Mouse (Mus musculus): ENCODE measurements around the gene Vps50. TPM values are rescaled to one million over a fixed set of nuclear protein-coding genes. Genes with fewer than 3 reads are reported as not detected.

The Vps50 gene
- 36.9 and 41.0 TPM in 2 replicates for polyA plus RNA-seq (2016; fragmentation: Nextera tagmentation; extraction: Ambion mirVana)

- H3K27me3 ChIP-seq (ENCODE audit: low read depth, poor library complexity, severe bottlenecking), result no peaks in the 10 kb centered on the region
- no peaks in the 10 kb centered on the region for H3K9me3 ChIP-seq (replicated peaks)
- peak within 1 kb of the TSS; percentile 82 for H3K27ac ChIP-seq (replicated peaks)
- H3K36me3 ChIP-seq, result no peaks in the 10 kb centered on the region
- peaks cover 17% of the 10 kb centered on the region for H3K4me1 ChIP-seq
- WGBS, result 1% methylated on average over 28 of the region's 28 CpGs
- peak within 1 kb of the TSS; percentile 80 for H3K4me3 ChIP-seq
- DNase-seq (ENCODE audit: low spot score), result peak; percentile 83
These were observed at the start of gene Vps50, which contains the start of gene Hepacam2 for GRCm38 (mm10) chr6:3498162-3498848. TSS of gene Vps50 (plus strand) at chr6:3498382. TSS of gene Hepacam2 (minus strand) at chr6:3498298.

GRCm38 (mm10) chr6:3454421-3454820 lies 43.8 kb upstream of the Vps50 start:
- Histone ChIP-seq H3K9me3 (replicated peaks) (no peaks in the 10 kb centered on the region), H3K27ac (replicated peaks) (no peak overlapping the region), H3K27me3 (ENCODE audit: low read depth, poor library complexity, severe bottlenecking) (no peaks in the 10 kb centered on the region), H3K36me3 (no peaks in the 10 kb centered on the region), H3K4me3 (no peak overlapping the region), H3K4me1 (no peaks in the 10 kb centered on the region)
- 74% methylated on average over 5 of the region's 5 CpGs for WGBS
- no peak for DNase-seq (ENCODE audit: low spot score)

GRCm38 (mm10) chr6:3455944-3456536 lies 42.1 kb upstream of the Vps50 start:
- Histone ChIP-seq H3K4me1 (no peaks in the 10 kb centered on the region), H3K36me3 (no peaks in the 10 kb centered on the region), H3K27ac (replicated peaks) (no peak overlapping the region), H3K27me3 (ENCODE audit: low read depth, poor library complexity, severe bottlenecking) (no peaks in the 10 kb centered on the region), H3K9me3 (replicated peaks) (no peaks in the 10 kb centered on the region), H3K4me3 (no peak overlapping the region)
- DNase-seq (ENCODE audit: low spot score), result peak; percentile 13
- 68% methylated on average over 11 of the region's 11 CpGs for WGBS

GRCm38 (mm10) chr6:3463026-3463425 lies 35.2 kb upstream of the Vps50 start:
- Histone ChIP-seq H3K4me3 (no peak overlapping the region), H3K27me3 (ENCODE audit: low read depth, poor library complexity, severe bottlenecking) (no peaks in the 10 kb centered on the region), H3K27ac (replicated peaks) (no peak overlapping the region), H3K4me1 (peaks cover 6% of the 10 kb centered on the region), H3K36me3 (no peaks in the 10 kb centered on the region), H3K9me3 (replicated peaks) (no peaks in the 10 kb centered on the region)
- DNase-seq (ENCODE audit: low spot score), result no peak
- WGBS, result 86% methylated on average over 6 of the region's 6 CpGs

GRCm38 (mm10) chr6:3463594-3463993 lies 34.6 kb upstream of the Vps50 start:
- WGBS, result 89% methylated on average over 2 of the region's 2 CpGs
- Histone ChIP-seq H3K36me3 (no peaks in the 10 kb centered on the region), H3K27ac (replicated peaks) (no peak overlapping the region), H3K9me3 (replicated peaks) (no peaks in the 10 kb centered on the region), H3K4me1 (peaks cover 6% of the 10 kb centered on the region), H3K4me3 (no peak overlapping the region), H3K27me3 (ENCODE audit: low read depth, poor library complexity, severe bottlenecking) (no peaks in the 10 kb centered on the region)
- no peak for DNase-seq (ENCODE audit: low spot score)

- 73% methylated on average over 1 of the region's 1 CpGs for WGBS
- Histone ChIP-seq H3K27me3 (ENCODE audit: low read depth, poor library complexity, severe bottlenecking) (no peaks in the 10 kb centered on the region), H3K4me3 (no peak overlapping the region), H3K9me3 (replicated peaks) (no peaks in the 10 kb centered on the region), H3K4me1 (no peaks in the 10 kb centered on the region), H3K36me3 (no peaks in the 10 kb centered on the region), H3K27ac (replicated peaks) (no peak overlapping the region)
- no peak for DNase-seq (ENCODE audit: low spot score)
These were observed 29.6 kb upstream of the Vps50 start for GRCm38 (mm10) chr6:3468627-3469026.

- Histone ChIP-seq H3K4me3 (no peak overlapping the region), H3K36me3 (no peaks in the 10 kb centered on the region), H3K9me3 (replicated peaks) (no peaks in the 10 kb centered on the region), H3K27me3 (ENCODE audit: low read depth, poor library complexity, severe bottlenecking) (no peaks in the 10 kb centered on the region), H3K27ac (replicated peaks) (no peak overlapping the region), H3K4me1 (no peaks in the 10 kb centered on the region)
- no peak for DNase-seq (ENCODE audit: low spot score)
- 79% methylated on average over 2 of the region's 2 CpGs for WGBS
These were observed 27.5 kb upstream of the Vps50 start for GRCm38 (mm10) chr6:3470706-3471105.

GRCm38 (mm10) chr6:3476299-3476698 lies 21.9 kb upstream of the Vps50 start:
- Histone ChIP-seq H3K4me3 (no peak overlapping the region), H3K36me3 (no peaks in the 10 kb centered on the region), H3K9me3 (replicated peaks) (no peaks in the 10 kb centered on the region), H3K27me3 (ENCODE audit: low read depth, poor library complexity, severe bottlenecking) (no peaks in the 10 kb centered on the region), H3K4me1 (0 out of 2 replicates have a peak, but pooled peaks cover 2% of the 10 kb centered on the region), H3K27ac (replicated peaks) (no peak overlapping the region)
- no peak for DNase-seq (ENCODE audit: low spot score)
- WGBS, result 67% methylated on average over 2 of the region's 2 CpGs

GRCm38 (mm10) chr6:3479853-3480252 lies 18.3 kb upstream of the Vps50 start:
- no peaks in the 10 kb centered on the region for H3K9me3 ChIP-seq (replicated peaks)
- 58% methylated on average over 5 of the region's 5 CpGs for WGBS
- no peak overlapping the region for H3K27ac ChIP-seq (replicated peaks)
- H3K27me3 ChIP-seq (ENCODE audit: low read depth, poor library complexity, severe bottlenecking), result no peaks in the 10 kb centered on the region
- no peak for DNase-seq (ENCODE audit: low spot score)
- H3K4me1 ChIP-seq, result 0 out of 2 replicates have a peak, but pooled peaks cover 2% of the 10 kb centered on the region
- H3K4me3 ChIP-seq, result no peak overlapping the region
- no peaks in the 10 kb centered on the region for H3K36me3 ChIP-seq

- DNase-seq (ENCODE audit: low spot score), result no peak
- no peaks in the 10 kb centered on the region for H3K36me3 ChIP-seq
- 0 out of 2 replicates have a peak, but pooled peaks cover 2% of the 10 kb centered on the region for H3K4me1 ChIP-seq
- H3K27me3 ChIP-seq (ENCODE audit: low read depth, poor library complexity, severe bottlenecking), result no peaks in the 10 kb centered on the region
- H3K4me3 ChIP-seq, result no peak overlapping the region
- WGBS, result 90% methylated on average over 3 of the region's 3 CpGs
- H3K9me3 ChIP-seq (replicated peaks), result no peaks in the 10 kb centered on the region
- H3K27ac ChIP-seq (replicated peaks), result no peak overlapping the region
These were observed 16.5 kb upstream of the Vps50 start for GRCm38 (mm10) chr6:3481705-3482104.

GRCm38 (mm10) chr6:3485133-3485532 lies 13.0 kb upstream of the Vps50 start:
- H3K4me1 ChIP-seq, result no peaks in the 10 kb centered on the region
- no peak for DNase-seq (ENCODE audit: low spot score)
- H3K27me3 ChIP-seq (ENCODE audit: low read depth, poor library complexity, severe bottlenecking), result no peaks in the 10 kb centered on the region
- 83% methylated on average over 3 of the region's 3 CpGs for WGBS
- H3K9me3 ChIP-seq (replicated peaks), result no peaks in the 10 kb centered on the region
- no peak overlapping the region for H3K27ac ChIP-seq (replicated peaks)
- no peaks in the 10 kb centered on the region for H3K36me3 ChIP-seq
- no peak overlapping the region for H3K4me3 ChIP-seq

- H3K4me3 ChIP-seq, result no peak overlapping the region
- H3K9me3 ChIP-seq (replicated peaks), result no peaks in the 10 kb centered on the region
- H3K36me3 ChIP-seq, result no peaks in the 10 kb centered on the region
- DNase-seq (ENCODE audit: low spot score), result no peak
- WGBS, result 85% methylated on average over 1 of the region's 1 CpGs
- no peaks in the 10 kb centered on the region for H3K4me1 ChIP-seq
- H3K27me3 ChIP-seq (ENCODE audit: low read depth, poor library complexity, severe bottlenecking), result no peaks in the 10 kb centered on the region
- no peak overlapping the region for H3K27ac ChIP-seq (replicated peaks)
These were observed 10.8 kb upstream of the Vps50 start for GRCm38 (mm10) chr6:3487355-3487754.

- Histone ChIP-seq H3K9me3 (replicated peaks) (no peaks in the 10 kb centered on the region), H3K4me1 (peaks cover 11% of the 10 kb centered on the region), H3K27ac (replicated peaks) (no peak overlapping the region), H3K36me3 (no peaks in the 10 kb centered on the region), H3K27me3 (ENCODE audit: low read depth, poor library complexity, severe bottlenecking) (no peaks in the 10 kb centered on the region), H3K4me3 (no peak overlapping the region)
- DNase-seq (ENCODE audit: low spot score), result no peak
- WGBS, result 82% methylated on average over 5 of the region's 5 CpGs
These were observed 3.9 kb upstream of the Vps50 start for GRCm38 (mm10) chr6:3494285-3494684.
